Mouse (Mus musculus) CH12.LX (cell line): ENCODE measurements around the gene Dlst. TPM values are rescaled to one million over a fixed set of nuclear protein-coding genes. Genes with fewer than 3 reads are reported as not detected.

ENCODE experiments used
- DNase-seq: peaks from one replicate; pipeline ENCODE4 v3.0.0-alpha.2; 2013; ENCODE audit errors: extremely low read depth
- H3K27ac ChIP-seq: 2 replicates; pipeline ENCODE4 v1.5.1; 2012; ENCODE audit warnings: low read depth, mild to moderate bottlenecking, control low read depth, moderate library complexity; ENCODE audit not compliant: insufficient read depth
- H3K27me3 ChIP-seq: replicated peaks from 2 replicates; pipeline ENCODE3; 2012; ENCODE audit warnings: inconsistent platforms
- H3K36me3 ChIP-seq, 2 experiments: replicated peaks in 1 of 2; 2 replicates each; pipeline versions ENCODE3 to v1.6.1; 2012; ENCODE audit warnings: inconsistent platforms in 1 of 2, low read length in 1 of 2, mild to moderate bottlenecking in 1 of 2, mixed read lengths in 1 of 2, moderate library complexity in 1 of 2; ENCODE audit not compliant: control insufficient read depth in 1 of 2, insufficient read depth in 1 of 2
- H3K4me1 ChIP-seq, 2 experiments: 2 replicates each; pipeline ENCODE4 v1.6.1; 2012; ENCODE audit warnings: inconsistent platforms in 1 of 2, moderate library complexity in 1 of 2; ENCODE audit not compliant: insufficient read depth in 2 of 2, control insufficient read depth in 1 of 2
- H3K4me2 ChIP-seq: 2 replicates; pipeline ENCODE4 v1.6.1; 2012; ENCODE audit warnings: low read depth, mild to moderate bottlenecking, control low read depth; ENCODE audit not compliant: poor library complexity, insufficient read depth, severe bottlenecking
- H3K4me3 ChIP-seq, 3 experiments: fragments of 150-350 bp in 1 of 3; sonication (generic) in 1 of 3; replicated peaks in 1 of 3; 2 replicates each; pipeline versions ENCODE3 to v1.5.1; 2011 to 2012; ENCODE audit warnings: low read depth in 2 of 3, low read length in 2 of 3, mild to moderate bottlenecking in 2 of 3, moderate library complexity in 2 of 3, control low read depth in 1 of 3, improper control_type of control experiment in 1 of 3, inconsistent platforms in 1 of 3, mixed read lengths in 1 of 3; ENCODE audit not compliant: poor library complexity in 1 of 3
- H3K79me2 ChIP-seq: replicated peaks from 2 replicates; pipeline ENCODE4 v1.6.1; 2012; ENCODE audit warnings: mild to moderate bottlenecking, moderate library complexity; ENCODE audit not compliant: control insufficient read depth, poor library complexity, insufficient read depth, severe bottlenecking; ENCODE audit errors: extremely low read depth
- H3K9ac ChIP-seq: 2 replicates; pipeline ENCODE4 v1.6.1; 2012; ENCODE audit warnings: low read depth, mild to moderate bottlenecking, control low read depth, moderate library complexity; ENCODE audit not compliant: insufficient read depth
- H3K9me3 ChIP-seq: replicated peaks from 2 replicates; pipeline ENCODE3; 2012; ENCODE audit warnings: low read length, inconsistent platforms, mixed read lengths
- CTCF ChIP-seq, 2 experiments: IDR thresholded peaks in 1 of 2; conservative IDR thresholded peaks in 1 of 2; 2 replicates each; pipeline ENCODE4 v1.5.1; 2011 to 2012; ENCODE audit warnings: low read depth in 2 of 2, low read length in 2 of 2, improper control_type of control experiment in 1 of 2, inconsistent platforms in 1 of 2, mild to moderate bottlenecking in 1 of 2, moderate library complexity in 1 of 2
- EP300 ChIP-seq: IDR thresholded peaks from 2 replicates; pipeline ENCODE4 v1.6.1; 2011; ENCODE audit warnings: low read length, improper control_type of control experiment
- ETS1 ChIP-seq: conservative IDR thresholded peaks from 2 replicates; pipeline ENCODE4 v1.6.1; 2012; ENCODE audit warnings: low read depth, mild to moderate bottlenecking, inconsistent platforms, low read length, improper control_type of control experiment, moderate library complexity
- GABPA ChIP-seq: IDR thresholded peaks from 2 replicates; pipeline ENCODE4 v1.6.1; 2012; ENCODE audit warnings: low read depth, low read length, improper control_type of control experiment, inconsistent platforms; ENCODE audit not compliant: insufficient replicate concordance
- HCFC1 ChIP-seq: IDR thresholded peaks from 2 replicates; pipeline ENCODE4 v1.6.1; 2012; ENCODE audit warnings: low read depth, mild to moderate bottlenecking, inconsistent platforms, low read length, improper control_type of control experiment
- IRF4 ChIP-seq: IDR thresholded peaks from 2 replicates; pipeline ENCODE4 v1.6.1; 2014; ENCODE audit warnings: low read depth, mild to moderate bottlenecking, inconsistent platforms, low read length, improper control_type of control experiment
- JUN ChIP-seq: IDR thresholded peaks from 2 replicates; pipeline ENCODE4 v1.6.1; 2011; ENCODE audit warnings: low read depth, mild to moderate bottlenecking, low read length, improper control_type of control experiment, moderate library complexity; ENCODE audit not compliant: insufficient read depth
- JUND ChIP-seq: conservative IDR thresholded peaks from 2 replicates; pipeline ENCODE4 v1.6.1; 2011; ENCODE audit warnings: low read depth, low read length, improper control_type of control experiment
- MAFK ChIP-seq: IDR thresholded peaks from 2 replicates; pipeline ENCODE4 v1.6.1; 2011; ENCODE audit warnings: low read length, improper control_type of control experiment; ENCODE audit not compliant: insufficient replicate concordance
- MAX ChIP-seq: IDR thresholded peaks from 2 replicates; pipeline ENCODE4 v1.6.1; 2011; ENCODE audit warnings: low read length, improper control_type of control experiment
- MAZ ChIP-seq: IDR thresholded peaks from 2 replicates; pipeline ENCODE4 v1.6.1; 2012; ENCODE audit warnings: low read depth, mild to moderate bottlenecking, inconsistent platforms, low read length, improper control_type of control experiment, moderate library complexity
- MYC ChIP-seq: IDR thresholded peaks from 2 replicates; pipeline ENCODE4 v1.6.1; 2011; ENCODE audit warnings: low read depth, mild to moderate bottlenecking, improper control_type of control experiment, low read length
- NELFE ChIP-seq: IDR thresholded peaks from 2 replicates; pipeline ENCODE4 v1.6.1; 2011; ENCODE audit warnings: low read depth, low read length, improper control_type of control experiment
- NRF1 ChIP-seq: IDR thresholded peaks from 2 replicates; pipeline ENCODE4 v1.6.1; 2014; ENCODE audit warnings: low read depth, mild to moderate bottlenecking, inconsistent platforms, low read length, improper control_type of control experiment, moderate library complexity
- PAX5 ChIP-seq: IDR thresholded peaks from 2 replicates; pipeline ENCODE4 v1.6.1; 2012; ENCODE audit warnings: low read length, inconsistent platforms, mixed read lengths
- POLR2A ChIP-seq: IDR thresholded peaks from 2 replicates; pipeline ENCODE4 v1.6.1; 2011; ENCODE audit warnings: low read depth, mild to moderate bottlenecking, improper control_type of control experiment, low read length
- RAD21 ChIP-seq: IDR thresholded peaks from 2 replicates; pipeline ENCODE4 v1.6.1; 2011; ENCODE audit warnings: low read depth, mild to moderate bottlenecking, low read length, improper control_type of control experiment, moderate library complexity
- RCOR1 ChIP-seq: conservative IDR thresholded peaks from 2 replicates; pipeline ENCODE4 v1.6.1; 2012; ENCODE audit warnings: low read depth, mild to moderate bottlenecking, inconsistent platforms, low read length, improper control_type of control experiment
- SIN3A ChIP-seq: IDR thresholded peaks from 2 replicates; pipeline ENCODE4 v1.6.1; 2012; ENCODE audit warnings: low read length, improper control_type of control experiment, inconsistent platforms
- SMC3 ChIP-seq: IDR thresholded peaks from 2 replicates; pipeline ENCODE4 v1.6.1; 2011; ENCODE audit warnings: low read depth, low read length, improper control_type of control experiment
- TBP ChIP-seq: conservative IDR thresholded peaks from 2 replicates; pipeline ENCODE4 v1.6.1; 2011; ENCODE audit warnings: low read depth, low read length, improper control_type of control experiment
- TCF12 ChIP-seq: IDR thresholded peaks from 2 replicates; pipeline ENCODE4 v1.6.1; 2014; ENCODE audit warnings: low read depth, mild to moderate bottlenecking, inconsistent platforms, low read length, improper control_type of control experiment
- USF2 ChIP-seq: conservative IDR thresholded peaks from 2 replicates; pipeline ENCODE4 v1.6.1; 2011; ENCODE audit warnings: low read depth, low read length, improper control_type of control experiment
- ZC3H11A ChIP-seq: IDR thresholded peaks from 2 replicates; pipeline ENCODE4 v1.6.1; 2012; ENCODE audit warnings: low read depth, mild to moderate bottlenecking, inconsistent platforms, low read length, improper control_type of control experiment
- ZKSCAN1 ChIP-seq: IDR thresholded peaks from 2 replicates; pipeline ENCODE4 v1.6.1; 2012; ENCODE audit warnings: low read depth, inconsistent platforms, low read length, improper control_type of control experiment, borderline replicate concordance
- ZMIZ1 ChIP-seq: IDR thresholded peaks from 2 replicates; pipeline ENCODE4 v1.6.1; 2012; ENCODE audit warnings: low read depth, mild to moderate bottlenecking, inconsistent platforms, low read length, improper control_type of control experiment
- dilution Hi-C: fragments of 300-500 bp; cut with MboI; formaldehyde crosslinking; loops from 2 replicates; pipeline ENCODE4 v1.14.3; 2020; ENCODE audit warnings: low sequenced_read_pairs; ENCODE audit not compliant: extremely low pct_unique_long_range_greater_than_20kb, extremely low pct_ligation_motif_present
- in situ Hi-C: fragments of 300-500 bp; cut with MboI; formaldehyde crosslinking; loops from 3 replicates; pipeline ENCODE4 v1.14.3; 2019; ENCODE audit warnings: low sequenced_read_pairs, low pct_ligation_motif_present, low pct_unique_long_range_greater_than_20kb, mixed read lengths
- polyA plus RNA-seq: library from polyadenylated mRNA; unstranded; fragments of >175 nt; gene quantifications from 2 replicates; pipeline ENCODE4 v1.2.1, GENCODE M21; 2012; ENCODE audit warnings: low read depth; ENCODE audit not compliant: insufficient read length
- total RNA-seq, 2 experiments: library from RNA; depleted of rRNA; stranded (reverse); fragments of 300-350 nt in 1 of 2; fragments of >200 nt in 1 of 2; gene quantifications; 2 replicates each; pipeline ENCODE4 v1.2.3; 2012 to 2014

Dlst gene
- total and polyA plus RNA-seq, 3 experiments, result 116 to 165 (median 144) TPM

DNA sequence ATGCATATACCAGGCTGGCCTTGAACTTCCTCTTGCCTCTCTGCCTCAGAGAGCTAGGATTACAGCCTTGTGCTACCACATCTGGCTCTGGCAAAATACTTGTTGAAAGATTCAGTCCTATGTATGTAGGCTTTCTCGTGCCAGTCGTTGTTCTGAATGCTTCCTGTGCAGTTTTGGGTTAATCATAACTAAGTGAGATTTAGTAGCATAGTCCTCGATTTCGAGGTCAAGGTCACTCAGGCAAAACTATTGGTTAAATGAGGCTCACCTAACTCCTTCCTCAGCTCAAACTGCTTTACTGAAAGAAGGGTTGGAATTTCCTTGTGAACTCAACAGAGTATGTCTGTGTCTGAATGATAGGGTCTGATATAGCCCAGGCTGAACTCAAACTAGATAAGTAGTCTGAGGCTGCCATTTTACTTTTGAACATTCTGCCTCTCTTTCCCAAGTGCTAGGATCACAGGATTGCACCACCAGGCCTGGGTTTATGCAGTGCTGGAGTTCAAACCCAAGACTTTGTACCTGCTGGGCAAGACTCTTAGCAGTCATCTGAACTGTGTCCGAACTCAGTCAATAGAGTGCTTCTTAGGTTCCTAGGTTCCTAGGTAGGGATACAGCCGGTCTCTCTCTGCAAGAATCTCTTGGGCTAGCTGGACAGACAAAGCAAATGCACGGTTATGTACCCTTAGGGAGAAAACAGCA lies 2.1 kb downstream of the Dlst start:
- TF ChIP-seq ETS1 (no peak), TCF12 (no peak), MAZ (no peak), SMC3 (no peak), ZMIZ1 (no peak), NRF1 (no peak), ZKSCAN1 (no peak), SIN3A (no peak), NELFE (no peak), HCFC1 (no peak), POLR2A (no peak), EP300 (no peak)
- no peak overlapping the region for H3K27ac ChIP-seq
- H3K9me3 ChIP-seq, result no peaks in the 10 kb centered on the region
- peaks cover 61% of the 10 kb centered on the region for H3K79me2 ChIP-seq
- peaks cover 3 to 72% of the 10 kb centered on the region in 2 experiments; a peak in 2 of 4 replicates for H3K4me1 ChIP-seq
- in situ Hi-C loops, result no loop called here
- dilution Hi-C loops, result no loop called here
- no peak for DNase-seq
- peak overlapping the region; percentile 71; the same call in 1 of the 2 replicates for H3K9ac ChIP-seq
- H3K27me3 ChIP-seq, result no peaks in the 10 kb centered on the region
- peak overlapping the region; percentile 84 for H3K4me2 ChIP-seq
- H3K4me3 ChIP-seq, result peak overlapping the region in 1 of 3 experiments; percentile 97
- peaks cover 13 to 46% of the 10 kb centered on the region in 2 experiments for H3K36me3 ChIP-seq

DNA sequence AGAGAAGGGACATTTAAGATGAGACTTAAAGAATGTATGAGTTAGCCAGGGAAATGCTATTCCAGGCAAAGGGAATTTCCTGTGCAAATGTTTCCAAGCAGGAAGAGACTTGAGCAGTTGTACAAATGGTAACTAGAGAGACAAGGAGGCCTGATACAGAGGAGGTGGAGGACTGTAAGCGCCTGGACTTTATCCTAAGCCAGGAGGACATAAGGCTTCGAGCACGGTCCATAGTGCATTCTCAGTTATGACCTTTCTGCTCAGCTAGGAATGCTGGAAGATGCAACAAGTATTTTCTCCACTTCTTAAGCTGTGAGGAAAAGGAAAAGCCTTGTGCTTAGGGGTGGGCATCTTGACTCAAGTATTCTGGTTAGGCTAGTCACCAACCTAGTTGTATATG lies 2.7 kb downstream of the Dlst start:
- no peaks in the 10 kb centered on the region for H3K9me3 ChIP-seq
- DNase-seq, result no peak
- no peak overlapping the region for H3K9ac ChIP-seq
- no peak overlapping the region for H3K27ac ChIP-seq
- peaks cover 65% of the 10 kb centered on the region for H3K79me2 ChIP-seq
- H3K36me3 ChIP-seq, result peaks cover 18 to 52% of the 10 kb centered on the region in 2 experiments
- no peak overlapping the region for H3K4me3 ChIP-seq
- in situ Hi-C loops (no loop called here), dilution Hi-C loops (no loop called here)
- no peak for TF ChIP-seq IRF4
- TF ChIP-seq ZC3H11A, result no peak
- no peak for TF ChIP-seq MAFK
- TF ChIP-seq PAX5, result no peak
- no peak for TF ChIP-seq RCOR1
- TF ChIP-seq MYC, result no peak
- no peak for TF ChIP-seq ETS1
- no peak for TF ChIP-seq HCFC1
- no peak for TF ChIP-seq CTCF (conservative IDR thresholded peaks at IDR 0.05 in 1 of 2, IDR thresholded peaks at IDR 0.05 in 1 of 2; ENCODE audit: low read depth in 2 of 2, low read length in 2 of 2)
- no peak for TF ChIP-seq EP300
- TF ChIP-seq RAD21, result no peak
- no peak for TF ChIP-seq USF2
- TF ChIP-seq SIN3A, result no peak
- TF ChIP-seq JUND, result no peak
- no peak for TF ChIP-seq TBP
- no peak for TF ChIP-seq JUN
- no peak for TF ChIP-seq MAX
- TF ChIP-seq GABPA, result no peak
- no peak overlapping the region for H3K4me2 ChIP-seq
- peaks cover 6 to 73% of the 10 kb centered on the region in 2 experiments; a peak in 3 of 4 replicates for H3K4me1 ChIP-seq
- H3K27me3 ChIP-seq, result no peaks in the 10 kb centered on the region
